Mouse (Mus musculus) cerebellum, adult 11-12 months (tissue): ENCODE measurements at regions not wholly inside any gene's neighbourhood (a gene's known extent, or its start where the extent isn't known, plus 50 kb on each side); places are given as distances from the start of the nearest gene placed in this dataset.
"Not testable (repeated sequence)": the region's sequence is repeated elsewhere in the genome, so short reads cannot be mapped to it uniquely, and the experiment has no call there.

ENCODE experiments used
- DNase-seq: peaks from one replicate; pipeline ENCODE4 v3.0.0; 2022

GRCm38 (mm10) chr13:69129056-69129620 is 129.8 kb upstream of the Adcy2 start:
- peak; percentile 3 for DNase-seq

GRCm38 (mm10) chr13:69127522-69127921 is 128.2 kb upstream of the Adcy2 start:
- no peak for DNase-seq

- DNase-seq: not testable (repeated sequence)
These were observed 119.4 kb upstream of the Adcy2 start for GRCm38 (mm10) chr13:69118743-69119142.

- DNase-seq: no peak
These were observed 109.8 kb upstream of the Adcy2 start for GRCm38 (mm10) chr13:69109168-69109567.

- no peak for DNase-seq
These were observed 87.3 kb upstream of the Adcy2 start for GRCm38 (mm10) chr13:69086613-69087012.

GRCm38 (mm10) chr13:69070336-69070735 is 71.0 kb upstream of the Adcy2 start:
- DNase-seq: no peak

- DNase-seq: no peak
These were observed 70.5 kb upstream of the Adcy2 start for GRCm38 (mm10) chr13:69069817-69070216.

- no peak for DNase-seq
These were observed 67.3 kb upstream of the Adcy2 start for GRCm38 (mm10) chr13:69066636-69067035.

GRCm38 (mm10) chr13:69065285-69065684 is 65.9 kb upstream of the Adcy2 start:
- no peak for DNase-seq

- DNase-seq: no peak
These were observed 63.4 kb upstream of the Adcy2 start for GRCm38 (mm10) chr13:69062692-69063233.

- no peak for DNase-seq
These were observed 62.1 kb upstream of the Adcy2 start for GRCm38 (mm10) chr13:69061436-69061835.
